Comparison of ENCODE assay signal across 8 mouse cellular contexts in genomic region chr3:127552973-127553719, GRCm38 (mm10). TPM values are rescaled to one million over a fixed set of nuclear protein-coding genes. Genes with fewer than 3 reads are reported as not detected.
DNase-seq lines count a peak whose midpoint lies in the region; ATAC-seq lines count a peak whose summit lies in the region.

TSS of gene Larp7 (minus strand) at chr3:127553349.
TSS of gene Zgrf1 (plus strand) at chr3:127553489.

- H3K9me3 ChIP-seq in hindbrain, embryonic 12.5 days (replicated peaks) = no peaks in the 10 kb centered on the region

- H3K4me2 ChIP-seq in hindbrain, embryonic 12.5 days (replicated peaks) = peak within 1 kb of the TSS; percentile 71

- H3K9ac ChIP-seq in hindbrain, embryonic 12.5 days = peak within 1 kb of the TSS; percentile 77

- H3K27me3 ChIP-seq in hindbrain, embryonic 12.5 days = no peaks in the 10 kb centered on the region

- under 1% methylated on average over 73 of the region's 73 CpGs for WGBS in hindbrain, embryonic 12.5 days

- H3K4me1 ChIP-seq in hindbrain, embryonic 12.5 days = peaks cover 9% of the 10 kb centered on the region

- peak within 1 kb of the TSS; percentile 71 for H3K4me3 ChIP-seq in hindbrain, embryonic 12.5 days

- ATAC-seq in hindbrain, embryonic 12.5 days (ENCODE audit: low FRiP score) = peak; percentile 100

- H3K36me3 ChIP-seq in hindbrain, embryonic 12.5 days = peaks cover 10% of the 10 kb centered on the region; the same call in 1 of the 2 replicates

- peak; percentile 100 for DNase-seq in NIH3T3 (ENCODE audit: low read depth)
- peak; percentile 99 for DNase-seq in cerebellum, postnatal 10 days
- DNase-seq in frontal cortex, postnatal 10 days (ENCODE audit: low spot score in 2 of 2) = peak; percentile 99
- peak; percentile 98 to 99 for DNase-seq in layer of hippocampus, postnatal 14 days (ENCODE audit: low spot score in 2 of 2)
- peak; percentile 99 for DNase-seq in lung, postnatal 14 days
- DNase-seq in retina, adult 2 months (ENCODE audit: low read depth, low spot score) = peak; percentile 97
- DNase-seq in thymus, postnatal 36 days = peak; percentile 97 to 99

- peak within 1 kb of the TSS; percentile 92 for H3K27ac ChIP-seq in hindbrain, embryonic 12.5 days

RNA-seq across cellular contexts. Expression of gene Larp7, which starts in this region (rescaled TPM):
- polyA plus RNA-seq in hindbrain, embryonic 12.5 days (2016; fragmentation: Nextera tagmentation; extraction: Ambion mirVana) = 49.8 and 55.6 TPM in 2 replicates
- 10 to 100 TPM; 14.6 to 16.5 TPM for total RNA-seq in layer of hippocampus, postnatal 14 days (2021)

RNA-seq across cellular contexts. Expression of gene Zgrf1, which starts in this region (rescaled TPM):
- 9.7 and 10.8 TPM in 2 replicates for polyA plus RNA-seq in hindbrain, embryonic 12.5 days (2016; fragmentation: Nextera tagmentation; extraction: Ambion mirVana)
- 1 to 10 TPM; 2.6 to 3.4 TPM for total RNA-seq in layer of hippocampus, postnatal 14 days (2021)

Comparison
In these comparisons a context has a peak if more than half of its experiments do, and no peak if none do; other contexts are left out.
1. Peak in every context shown above with its lines: DNase-seq, ATAC-seq, H3K4me3 ChIP-seq and H3K27ac ChIP-seq.